Mouse (Mus musculus): Measurements from ENCODE around the gene Olfr1188. TPM values are rescaled to one million over a fixed set of nuclear protein-coding genes. Genes with fewer than 3 reads are reported as not detected.
"Not testable (repeated sequence)": the region's sequence is repeated elsewhere in the genome, so short reads cannot be mapped to it uniquely, and the experiment has no call there.

Olfr1188 gene
- not detected for total RNA-seq (2021)

- no peak for DNase-seq
These were observed at the start of gene Olfr1188 for GRCm38 (mm10) chr2:88556635-88557034. TSS of gene Olfr1188 (plus strand) at chr2:88556935.

DNA sequence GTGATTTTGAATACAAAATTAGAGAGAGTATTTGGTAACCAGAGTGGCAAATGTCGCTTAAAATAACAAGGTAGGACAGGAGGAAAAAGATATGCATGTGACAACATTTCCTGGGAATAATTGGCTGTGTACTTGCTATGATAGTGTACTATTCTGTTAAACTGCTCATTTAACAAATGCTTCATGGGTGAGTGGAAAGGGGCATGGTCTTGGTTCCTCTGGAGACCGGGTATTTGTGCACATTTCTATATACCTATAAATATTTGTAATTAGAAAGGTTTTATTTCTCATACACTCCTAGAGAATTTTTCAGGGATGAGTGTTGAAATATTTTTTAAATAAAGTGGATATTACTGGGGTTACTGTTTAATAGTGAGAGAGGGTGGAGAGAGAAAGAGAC is 38.5 kb upstream of the Olfr1188 start, which contains the start of gene Olfr1186:
Olfr1186 (plus strand) TSS at position 301 of the 400 bp plus-strand sequence.
- DNase-seq, result no peak
- intact Hi-C loops (cut with DNase I), result no loop called here

More at GRCm38 (mm10) chr2:88556635-88557034, at the start of gene Olfr1188:
- intact Hi-C loops (cut with DNase I), result no loop called here

- intact Hi-C loops (cut with DNase I), result no loop called here
These were observed 31.0 kb upstream of the Olfr1188 start for GRCm38 (mm10) chr2:88525720-88526119.

GRCm38 (mm10) chr2:88572696-88573095 is 16.0 kb downstream of the Olfr1188 start:
- DNase-seq; intact Hi-C loops (cut with DNase I): not testable (repeated sequence)

More at GRCm38 (mm10) chr2:88525720-88526119, 31.0 kb upstream of the Olfr1188 start:
- DNase-seq, result no peak

GRCm38 (mm10) chr2:88586154-88586553 is 29.4 kb downstream of the Olfr1188 start, which contains the start of gene Olfr1189:
TSS of gene Olfr1189 (plus strand) at chr2:88586454.
- DNase-seq, result no peak
- intact Hi-C loops (cut with DNase I), result no loop called here

Other genes starting within 250 kb of the Olfr1188 start
- not detected for gene Olfr1174-ps, start 241.8 kb upstream of the Olfr1188 start, total RNA-seq (2021)
- not detected for gene Olfr1175-ps, start 229.7 kb upstream of the Olfr1188 start, total RNA-seq (2021)
- gene Olfr1176, start 220.2 kb upstream of the Olfr1188 start, total RNA-seq (2021), result not detected
- gene Olfr1177-ps, start 210.4 kb upstream of the Olfr1188 start, total RNA-seq (2021), result not detected
- gene Olfr1178, start 169.9 kb upstream of the Olfr1188 start, total RNA-seq (2021), result not detected
- gene Olfr1179, start 150.5 kb upstream of the Olfr1188 start, total RNA-seq (2021), result not detected
- not detected for gene Olfr1180, start 137.8 kb upstream of the Olfr1188 start, total RNA-seq (2021)
- not detected for gene Olfr1181, start 130.8 kb upstream of the Olfr1188 start, total RNA-seq (2021)
- gene Gm13757, start 107.8 kb upstream of the Olfr1188 start, total RNA-seq (2021), result not detected
- not detected for gene Olfr1183, start 102.1 kb upstream of the Olfr1188 start, total RNA-seq (2021)
- not detected for gene Olfr1184, start 73.3 kb upstream of the Olfr1188 start, total RNA-seq (2021)
- not detected for gene Olfr1185-ps1, start 63.6 kb upstream of the Olfr1188 start, total RNA-seq (2021)
- not detected for gene Olfr1186, start 38.4 kb upstream of the Olfr1188 start, total RNA-seq (2021)
- gene Olfr1189, start 29.5 kb downstream of the Olfr1188 start, total RNA-seq (2021), result not detected
- under 1 TPM in 1 of 2 experiments, not detected in 1; 0.05 TPM for gene Olfr1191-ps1, start 83.6 kb downstream of the Olfr1188 start, total RNA-seq (2021)
- gene Olfr1192-ps1, start 91.6 kb downstream of the Olfr1188 start, total RNA-seq (2021), result not detected
- gene Olfr1193, start 118.7 kb downstream of the Olfr1188 start, total RNA-seq (2021), result not detected
- not detected for gene Olfr1195, start 132.3 kb downstream of the Olfr1188 start, total RNA-seq (2021)
- gene Olfr1196, start 147.7 kb downstream of the Olfr1188 start, total RNA-seq (2021), result not detected
- not detected for gene Olfr1197, start 175.4 kb downstream of the Olfr1188 start, total RNA-seq (2021)
- gene Olfr1198, start 194.4 kb downstream of the Olfr1188 start, total RNA-seq (2021), result not detected
- not detected for gene Olfr1199, start 203.5 kb downstream of the Olfr1188 start, total RNA-seq (2021)
- gene Olfr1200, start 213.6 kb downstream of the Olfr1188 start, total RNA-seq (2021), result not detected
- not detected for gene Olfr1201, start 236.1 kb downstream of the Olfr1188 start, total RNA-seq (2021)